Mouse (Mus musculus) lung, adult 18-20 months (tissue): Measurements from ENCODE around the gene Gm10260.

ENCODE experiments used
- DNase-seq, 2 experiments: peaks; one replicate each; pipeline ENCODE4 v3.0.0; 2022; ENCODE audit warnings: mixed read lengths in 2 of 2

Gene Gm10260

GRCm38 (mm10) chr13:97768046-97768682 lies 7.7 kb upstream of the Gm10260 start:
- no peak for DNase-seq

GRCm38 (mm10) chr13:97766600-97766999 lies 6.2 kb upstream of the Gm10260 start:
- DNase-seq, result no peak

GRCm38 (mm10) chr13:97765913-97766312 lies 5.5 kb upstream of the Gm10260 start:
- DNase-seq, result no peak

- DNase-seq, result no peak
These were observed 3.6 kb upstream of the Gm10260 start for GRCm38 (mm10) chr13:97764067-97764466.

GRCm38 (mm10) chr13:97763436-97763835 lies 3.0 kb upstream of the Gm10260 start:
- DNase-seq, result no peak

- no peak for DNase-seq
These were observed 1.7 kb upstream of the Gm10260 start for GRCm38 (mm10) chr13:97762121-97762520.

GRCm38 (mm10) chr13:97757033-97757432 lies 3.4 kb downstream of the Gm10260 start:
- no peak for DNase-seq

GRCm38 (mm10) chr13:97756091-97756490 lies 4.3 kb downstream of the Gm10260 start:
- DNase-seq, result no peak

- no peak for DNase-seq
These were observed 9.5 kb downstream of the Gm10260 start for GRCm38 (mm10) chr13:97750851-97751381.

- peak in 1 of 2 experiments; percentile 2 for DNase-seq
These were observed 13.2 kb downstream of the Gm10260 start for GRCm38 (mm10) chr13:97747037-97747860.

GRCm38 (mm10) chr13:97744669-97745068 lies 15.8 kb downstream of the Gm10260 start:
- DNase-seq, result no peak

GRCm38 (mm10) chr13:97744036-97744435 lies 16.4 kb downstream of the Gm10260 start:
- no peak for DNase-seq

GRCm38 (mm10) chr13:97743229-97743988 lies 17.0 kb downstream of the Gm10260 start:
- DNase-seq, result no peak

GRCm38 (mm10) chr13:97735931-97736330 lies 24.5 kb downstream of the Gm10260 start:
- DNase-seq, result no peak

- DNase-seq, result no peak
These were observed 25.7 kb downstream of the Gm10260 start for GRCm38 (mm10) chr13:97734760-97735159.

- DNase-seq, result no peak
These were observed 35.1 kb downstream of the Gm10260 start for GRCm38 (mm10) chr13:97725160-97725825.

GRCm38 (mm10) chr13:97724551-97724950 lies 35.9 kb downstream of the Gm10260 start:
- DNase-seq, result no peak

- DNase-seq, result peak in 1 of 2 experiments; percentile 1
These were observed 47.7 kb downstream of the Gm10260 start for GRCm38 (mm10) chr13:97712506-97713275.

GRCm38 (mm10) chr13:97711510-97711909 lies 48.9 kb downstream of the Gm10260 start:
- DNase-seq, result no peak
